Mouse (Mus musculus): ENCODE measurements around the gene Il22ra1.

Il22ra1 gene

DNA sequence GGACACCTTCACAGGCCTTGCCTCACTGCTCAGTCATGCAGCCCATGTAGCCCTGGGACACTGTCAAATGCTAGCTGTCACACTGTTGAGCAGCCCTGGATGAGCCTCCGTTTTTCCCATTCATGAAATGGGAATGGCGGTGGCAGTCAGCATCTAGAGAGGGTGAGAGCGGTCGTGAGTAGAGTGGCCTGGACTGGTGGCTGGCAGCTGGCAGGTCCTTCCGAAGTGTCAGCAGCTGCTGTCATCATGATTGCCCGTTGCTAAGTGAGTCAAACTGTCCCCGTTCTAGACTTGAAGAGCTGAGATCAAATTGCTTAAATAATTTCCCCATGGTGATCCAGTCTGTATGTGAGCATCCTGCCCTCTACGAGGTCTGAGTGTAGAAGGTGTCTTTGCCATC is 3.0 kb downstream of the Il22ra1 start:
- DNase-seq (ENCODE audit: low read depth in 2 of 2, low spot score in 2 of 2): no peak

DNA sequence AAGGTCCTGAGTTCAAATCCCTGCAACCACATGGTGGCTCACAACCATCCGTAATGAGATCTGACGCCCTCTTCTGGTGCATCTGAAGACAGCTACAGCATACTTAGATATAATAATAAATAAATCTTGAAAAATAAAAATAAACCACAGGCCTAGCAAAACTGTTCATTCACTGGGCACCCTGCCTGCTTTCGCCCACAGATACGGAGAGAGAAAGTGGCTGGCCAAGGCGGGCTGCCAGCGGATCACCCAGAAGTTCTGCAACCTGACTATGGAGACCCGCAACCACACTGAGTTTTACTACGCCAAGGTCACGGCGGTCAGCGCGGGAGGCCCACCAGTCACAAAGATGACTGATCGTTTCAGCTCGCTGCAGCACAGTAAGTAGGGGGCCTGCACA is 5.9 kb downstream of the Il22ra1 start:
- DNase-seq (ENCODE audit: low read depth in 2 of 2, low spot score in 2 of 2): no peak

DNA sequence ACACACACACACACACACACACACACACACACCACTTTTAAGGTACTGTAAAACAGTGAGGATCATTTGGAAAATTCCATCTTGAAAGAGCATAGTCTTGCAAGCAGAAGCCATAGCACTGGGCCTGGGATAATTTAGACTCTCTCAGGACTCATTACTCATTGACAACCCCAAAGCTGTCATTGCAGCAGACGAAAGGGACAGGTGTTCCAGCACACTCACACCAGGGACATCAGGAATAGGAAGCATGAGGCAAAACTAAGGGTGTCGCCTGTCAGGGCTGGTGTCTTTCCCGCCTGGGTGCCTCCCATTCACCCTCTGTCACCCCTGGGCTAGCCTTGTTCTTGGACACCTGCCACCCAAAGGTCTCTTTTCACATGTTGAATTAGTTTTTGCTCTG is 8.9 kb downstream of the Il22ra1 start:
- no peak for DNase-seq (ENCODE audit: low read depth in 2 of 2, low spot score in 2 of 2)

DNA sequence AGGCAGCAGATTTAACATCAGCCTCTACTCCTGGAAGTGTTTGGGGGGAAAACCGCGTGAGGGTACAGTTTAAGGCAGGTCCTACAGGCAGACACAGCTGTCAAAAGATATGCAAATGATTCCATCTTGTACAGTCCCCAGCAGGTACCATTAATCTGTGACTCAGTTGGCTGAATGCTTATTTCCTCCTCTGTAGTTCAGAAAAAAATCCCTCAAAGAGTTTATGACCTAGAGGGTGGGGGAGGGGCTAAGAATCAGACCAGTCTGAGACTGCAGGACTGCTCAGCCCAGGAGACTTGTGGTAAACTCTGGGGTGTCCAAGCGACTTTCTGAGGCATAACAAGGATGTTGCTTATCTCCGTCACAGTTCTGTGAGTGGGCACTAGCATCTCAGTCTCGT is 10.3 kb downstream of the Il22ra1 start:
- DNase-seq (ENCODE audit: low read depth in 2 of 2, low spot score in 2 of 2): no peak

DNA sequence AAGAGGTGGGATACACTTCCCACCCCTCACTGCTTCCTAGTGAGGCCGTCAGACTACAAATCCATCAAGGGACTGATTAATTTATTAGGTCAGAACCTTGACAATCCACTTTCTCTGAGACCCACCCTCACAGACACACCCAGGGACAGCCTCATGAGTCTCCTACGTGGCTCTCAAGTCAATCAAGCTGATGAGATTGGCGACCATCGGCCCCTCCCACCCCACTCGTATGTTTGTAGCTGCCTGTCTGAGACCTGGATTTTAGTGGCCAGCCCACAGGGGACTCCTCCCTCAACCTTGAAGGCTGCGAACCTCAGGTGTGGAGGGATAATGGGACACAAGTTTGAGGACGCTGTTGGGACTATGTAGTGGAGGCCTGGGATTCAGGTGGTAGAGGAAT is 11.2 kb downstream of the Il22ra1 start:
- no peak for DNase-seq (ENCODE audit: low read depth in 2 of 2, low spot score in 2 of 2)

DNA sequence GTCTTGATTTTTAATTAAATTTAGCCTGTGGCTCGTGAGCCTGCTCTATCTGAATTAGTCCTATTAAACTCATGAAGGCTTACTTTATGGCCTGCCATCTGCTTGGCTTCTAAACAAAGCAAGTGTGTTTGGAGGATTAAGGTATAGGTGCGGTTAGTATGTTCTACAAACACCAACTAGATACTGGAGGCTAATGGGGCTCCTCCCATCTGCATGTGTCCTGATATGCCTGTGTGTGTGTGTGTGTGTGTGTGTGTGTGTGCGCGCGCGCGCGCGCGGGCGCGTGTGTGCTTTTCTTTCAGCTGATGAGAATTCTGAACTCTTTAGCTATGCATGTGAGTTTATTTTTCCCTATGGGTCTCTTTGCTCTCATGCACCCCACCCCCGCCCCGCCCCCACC is 11.7 kb downstream of the Il22ra1 start:
- DNase-seq (ENCODE audit: low read depth in 2 of 2, low spot score in 2 of 2): no peak

DNA sequence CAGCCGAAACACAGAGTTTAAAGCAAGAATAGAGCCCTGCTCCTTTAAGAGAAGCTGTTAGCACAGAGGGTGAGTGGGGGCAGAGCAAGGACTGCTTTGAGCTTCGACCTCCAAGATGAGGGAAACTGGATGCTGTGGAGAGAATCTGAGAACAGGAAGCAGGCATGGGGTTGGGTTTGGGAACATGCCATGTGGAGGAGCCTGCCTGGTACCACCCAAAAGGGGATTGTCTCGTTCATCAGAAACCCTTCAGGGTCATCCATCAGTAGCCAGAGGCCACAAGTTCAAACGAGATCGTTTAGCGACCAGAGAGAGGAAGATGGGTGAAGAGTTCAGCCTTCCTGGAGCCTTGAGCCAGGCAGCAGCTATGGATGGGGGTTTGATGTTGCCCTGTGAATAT is 15.5 kb downstream of the Il22ra1 start:
- DNase-seq (ENCODE audit: low read depth in 2 of 2, low spot score in 2 of 2): no peak

DNA sequence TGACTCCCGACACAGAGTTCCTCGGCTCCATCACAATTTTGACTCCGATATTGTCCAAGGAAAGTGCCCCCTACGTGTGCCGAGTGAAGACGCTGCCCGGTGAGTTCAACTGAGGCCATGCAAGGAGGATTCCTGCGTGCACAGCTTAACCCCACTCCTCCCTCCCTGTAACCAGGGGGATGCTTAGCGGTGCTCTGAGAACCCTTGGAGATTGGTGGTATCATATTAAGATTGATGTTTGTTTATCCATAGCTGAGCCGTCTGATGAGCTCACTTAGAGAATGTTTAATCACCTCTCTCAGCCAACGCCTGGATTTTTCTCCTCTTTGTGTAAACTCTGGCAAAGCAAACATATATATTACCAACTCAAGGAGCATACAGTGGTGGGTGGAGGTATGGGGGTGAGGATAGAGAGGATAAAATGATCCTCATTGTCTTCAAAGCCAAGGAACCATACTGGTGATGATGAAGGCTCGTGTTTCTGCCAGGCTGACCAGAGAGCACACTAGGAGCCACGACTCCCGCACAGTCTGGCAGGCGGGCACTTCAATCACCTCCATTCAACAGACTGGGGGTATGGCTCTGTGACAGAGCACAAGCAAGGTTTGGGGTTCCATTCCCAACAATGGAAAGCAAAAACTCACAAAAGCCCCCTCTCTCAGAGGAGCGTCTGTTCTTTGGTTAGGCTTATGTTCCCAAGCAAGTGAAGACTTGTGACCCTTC is 16.9 kb downstream of the Il22ra1 start:
- no peak for DNase-seq (ENCODE audit: low read depth in 2 of 2, low spot score in 2 of 2)

DNA sequence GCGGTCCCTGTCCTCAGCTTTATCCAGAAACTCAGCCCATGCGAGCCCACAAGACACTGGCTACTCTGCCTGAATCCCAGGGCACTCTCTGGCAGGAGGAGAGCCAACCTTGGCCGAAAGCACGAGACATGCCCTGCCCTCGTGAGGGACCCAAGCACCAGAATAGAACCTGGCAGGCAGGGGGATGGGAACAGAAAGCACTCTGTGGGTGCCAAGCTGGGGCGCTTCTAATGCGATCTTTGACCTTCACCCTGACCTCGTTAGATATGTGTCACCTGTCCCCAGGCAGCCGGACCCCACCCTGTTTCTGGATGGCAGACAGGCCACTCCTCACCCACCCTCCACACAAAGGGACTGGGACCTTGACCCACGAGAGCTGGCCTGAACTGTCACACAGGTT is 17.6 kb downstream of the Il22ra1 start:
- DNase-seq (ENCODE audit: low read depth in 2 of 2, low spot score in 2 of 2): no peak

DNA sequence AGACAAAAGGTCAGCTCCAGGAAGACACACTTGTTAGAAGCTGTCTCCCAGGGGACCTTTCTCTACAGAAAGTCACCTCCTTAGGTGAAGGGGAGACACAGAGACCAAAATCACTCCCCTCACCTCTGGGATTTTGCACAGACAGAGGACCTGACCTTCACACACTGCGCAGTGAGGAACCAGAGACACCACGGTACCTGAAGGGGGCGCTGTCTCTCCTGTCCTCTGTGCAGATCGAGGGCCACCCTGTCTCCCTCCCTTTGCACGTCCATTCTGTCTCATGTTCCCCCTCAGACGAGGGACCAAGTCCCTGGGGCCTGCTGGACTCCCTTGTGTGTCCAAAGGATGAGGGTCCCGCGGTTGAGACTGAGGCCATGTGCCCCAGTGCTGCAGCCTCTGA is 22.9 kb downstream of the Il22ra1 start:
- no peak for DNase-seq (ENCODE audit: low read depth in 2 of 2, low spot score in 2 of 2)

DNA sequence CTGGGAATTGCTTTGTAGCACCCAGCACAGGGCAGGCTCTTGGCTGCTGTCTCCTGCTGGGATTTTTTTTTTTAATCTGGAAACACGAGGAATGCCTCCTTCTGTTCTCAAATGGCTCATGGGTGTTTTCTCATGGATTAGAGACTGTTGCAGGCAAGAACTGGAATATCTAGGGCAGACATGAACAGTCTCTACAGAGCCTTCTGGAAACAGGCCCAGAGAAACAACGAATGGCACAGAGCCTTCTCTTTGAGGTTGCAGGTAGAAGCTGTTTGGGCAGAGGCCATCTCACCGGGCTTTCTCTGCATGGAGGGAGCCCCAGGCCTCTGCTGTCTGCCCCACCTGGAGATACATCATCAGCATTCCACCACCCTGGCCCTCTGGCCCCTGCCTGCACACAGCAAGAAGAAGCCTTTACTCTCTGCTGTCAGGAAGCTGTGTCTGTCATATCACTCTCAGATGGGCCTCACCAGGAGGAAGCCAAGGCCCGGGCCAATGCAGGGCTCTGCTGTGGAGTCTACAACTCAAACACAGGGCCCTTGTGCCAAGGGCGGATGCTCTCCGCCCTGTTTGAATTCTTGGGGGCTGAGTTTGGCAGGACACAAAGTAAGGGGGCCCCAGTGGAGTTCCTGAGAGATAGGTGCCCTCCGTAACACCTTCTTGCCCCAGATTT is 24.3 kb downstream of the Il22ra1 start:
- no peak for DNase-seq (ENCODE audit: low read depth in 2 of 2, low spot score in 2 of 2)

DNA sequence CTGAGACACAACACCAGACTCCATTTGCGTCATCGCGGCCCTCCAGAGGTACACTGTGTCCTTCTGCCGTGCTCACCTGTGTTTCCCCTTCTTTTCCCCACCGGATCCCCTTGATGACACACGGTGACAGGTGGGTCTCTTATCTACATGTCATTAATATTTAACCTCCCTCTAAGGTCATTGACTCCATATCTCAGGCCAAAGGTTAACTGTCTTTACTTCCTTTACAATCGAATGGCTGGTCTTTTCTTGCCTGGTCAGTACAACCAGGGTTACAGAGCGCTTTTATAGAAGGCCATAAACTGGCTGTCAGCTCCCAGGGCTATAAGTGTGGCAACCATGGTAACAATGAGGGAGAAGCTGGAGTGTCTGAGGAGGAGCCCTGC is 24.8 kb downstream of the Il22ra1 start:
- no peak for DNase-seq (ENCODE audit: low read depth in 2 of 2, low spot score in 2 of 2)

DNA sequence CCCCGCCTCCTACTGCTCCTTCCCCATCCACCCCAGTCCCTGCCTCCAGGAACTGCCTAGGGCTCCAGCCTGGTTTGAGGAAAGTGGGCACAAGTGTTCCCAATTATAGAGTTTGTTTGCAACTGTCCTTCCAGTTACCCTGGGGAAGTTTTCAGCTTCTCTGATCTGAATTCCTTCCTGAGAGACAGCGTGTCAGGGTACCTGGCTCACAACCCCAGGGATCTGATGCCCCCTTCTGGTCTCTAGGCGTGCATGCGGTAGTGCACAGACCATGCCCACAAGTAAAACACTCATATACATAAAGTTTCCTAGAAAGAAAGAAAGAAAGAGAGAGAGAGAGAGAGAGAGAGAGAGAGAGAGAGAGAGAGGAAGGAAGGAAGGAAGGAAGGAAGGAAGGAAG is 30.4 kb downstream of the Il22ra1 start:
- no peak for DNase-seq (ENCODE audit: low read depth in 2 of 2, low spot score in 2 of 2)

DNA sequence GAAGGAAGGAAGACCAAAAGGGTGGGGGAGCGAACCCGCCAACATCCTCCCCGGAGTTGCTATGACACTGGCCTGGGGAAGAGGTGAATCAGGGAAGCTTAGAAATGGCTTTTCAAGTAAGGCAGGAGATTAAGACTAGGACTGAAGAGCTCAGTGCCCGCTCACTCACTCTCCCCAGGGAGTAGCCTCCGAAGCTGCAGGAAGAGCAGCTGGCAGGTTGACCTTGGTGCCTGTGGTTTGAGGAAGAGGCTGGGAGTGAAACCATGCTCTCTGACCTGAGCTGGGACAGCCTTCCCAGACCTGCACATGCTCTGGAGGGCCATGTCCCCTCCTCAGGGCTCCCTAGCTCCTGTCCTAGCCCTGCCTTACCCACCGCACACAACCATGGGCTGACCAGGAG is 30.9 kb downstream of the Il22ra1 start:
- no peak for DNase-seq (ENCODE audit: low read depth in 2 of 2, low spot score in 2 of 2)

DNA sequence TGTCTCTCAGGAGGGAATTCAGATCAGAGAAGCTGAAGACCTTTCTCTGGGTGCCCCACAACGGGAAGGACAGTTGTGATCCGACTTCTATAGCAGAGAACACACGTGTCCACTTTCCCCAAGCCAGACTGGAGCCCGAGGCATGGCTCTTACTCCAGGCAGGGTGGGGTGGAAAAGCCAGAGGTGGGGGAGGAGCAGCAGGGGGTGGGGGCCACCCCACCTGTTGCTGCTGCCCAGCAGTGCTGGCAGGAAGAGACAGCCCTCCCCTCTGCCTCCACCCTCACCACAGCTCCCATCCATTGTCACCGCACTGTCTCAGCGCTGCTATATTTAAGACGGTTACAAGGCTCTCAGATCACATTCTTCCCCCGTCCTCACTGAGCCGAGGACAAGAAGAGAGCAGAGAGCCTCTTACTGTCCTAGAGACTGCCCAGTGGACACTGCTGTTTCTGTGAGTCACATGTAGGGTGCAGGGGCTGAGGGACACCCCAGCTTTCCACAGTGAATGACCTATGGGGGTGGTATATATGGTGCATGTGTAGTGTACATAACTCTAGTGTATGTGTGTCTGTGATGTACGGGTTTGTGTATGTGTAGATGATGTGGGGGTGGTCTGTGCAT is 31.5 kb downstream of the Il22ra1 start, which contains the start of gene Myom3:
Gene Myom3 (plus strand): TSS at position 360 of the 621 bp plus-strand sequence.
- no peak for DNase-seq (ENCODE audit: low read depth in 2 of 2, low spot score in 2 of 2)

DNA sequence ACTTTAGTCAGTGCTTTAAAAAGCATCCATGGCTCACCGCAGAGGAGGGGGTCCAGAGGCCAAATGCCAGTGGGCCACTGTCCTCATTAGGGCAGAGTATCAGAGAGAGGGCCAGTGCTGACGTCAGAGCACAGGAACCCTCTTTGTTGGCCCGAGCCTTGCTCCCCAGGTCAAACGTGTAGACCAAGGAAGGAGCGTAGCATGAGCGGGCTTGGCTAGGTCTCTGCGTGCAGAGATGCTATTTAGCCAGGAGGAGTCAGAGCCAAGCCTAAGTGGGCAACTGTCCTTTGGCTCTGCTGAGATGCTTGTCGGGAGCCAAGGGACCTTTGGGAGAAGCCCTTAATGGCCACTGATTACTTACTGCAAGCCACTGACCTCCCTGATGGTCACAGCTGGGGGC is 33.1 kb downstream of the Il22ra1 start:
- DNase-seq (ENCODE audit: low read depth in 2 of 2, low spot score in 2 of 2): no peak

DNA sequence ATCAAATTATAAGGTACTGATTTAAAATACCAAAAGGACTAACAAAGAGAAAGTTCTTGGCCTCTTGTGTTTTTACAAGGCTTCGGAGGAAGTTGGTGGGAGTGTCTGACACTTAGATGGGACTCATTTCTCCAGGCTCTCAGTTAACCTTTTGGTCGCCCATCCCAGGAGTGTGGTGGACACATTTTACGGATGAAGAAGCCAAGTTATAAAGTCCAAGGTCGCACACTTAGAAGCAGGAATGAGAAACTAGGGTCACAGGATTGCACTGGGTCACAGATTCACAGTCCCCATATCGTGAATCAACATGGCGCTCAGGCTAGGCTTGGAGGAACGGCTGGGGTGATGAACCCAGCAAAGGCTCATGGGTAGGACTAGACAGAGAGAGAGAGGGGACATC is 33.6 kb downstream of the Il22ra1 start:
- DNase-seq (ENCODE audit: low read depth in 2 of 2, low spot score in 2 of 2): no peak

DNA sequence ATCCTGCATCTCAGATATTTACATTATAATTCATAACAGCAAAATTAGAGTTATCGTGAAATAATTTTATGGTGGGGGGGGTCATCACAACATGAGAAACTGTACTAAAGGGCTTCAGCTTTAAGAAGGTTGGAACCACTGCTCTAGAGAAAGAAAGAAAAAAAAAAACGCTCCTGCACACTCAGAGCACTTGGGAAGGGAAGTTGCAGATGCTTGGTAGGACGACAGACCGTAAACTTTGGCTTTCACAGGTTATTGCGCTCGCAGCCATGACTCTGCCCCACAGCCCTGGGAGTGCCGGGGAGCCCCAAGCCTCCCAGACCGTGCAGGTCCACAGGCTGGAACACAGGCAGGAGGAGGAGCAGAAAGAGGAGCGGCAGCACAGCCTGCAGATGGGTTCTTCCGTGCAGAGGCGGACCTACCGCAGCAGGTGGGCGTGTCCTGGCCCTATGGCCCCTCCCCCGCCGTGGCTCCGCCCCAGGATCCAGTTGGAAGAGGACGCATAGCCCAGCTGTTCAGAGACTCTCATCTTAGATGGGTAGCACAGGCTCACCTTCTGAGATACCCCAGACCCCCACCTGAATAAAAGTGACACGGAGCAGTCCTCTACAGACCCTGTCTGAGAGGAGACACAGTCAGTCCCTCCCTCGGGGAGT is 34.4 kb downstream of the Il22ra1 start:
- DNase-seq (ENCODE audit: low read depth in 2 of 2, low spot score in 2 of 2): peak in 1 of 2 experiments; percentile 41

DNA sequence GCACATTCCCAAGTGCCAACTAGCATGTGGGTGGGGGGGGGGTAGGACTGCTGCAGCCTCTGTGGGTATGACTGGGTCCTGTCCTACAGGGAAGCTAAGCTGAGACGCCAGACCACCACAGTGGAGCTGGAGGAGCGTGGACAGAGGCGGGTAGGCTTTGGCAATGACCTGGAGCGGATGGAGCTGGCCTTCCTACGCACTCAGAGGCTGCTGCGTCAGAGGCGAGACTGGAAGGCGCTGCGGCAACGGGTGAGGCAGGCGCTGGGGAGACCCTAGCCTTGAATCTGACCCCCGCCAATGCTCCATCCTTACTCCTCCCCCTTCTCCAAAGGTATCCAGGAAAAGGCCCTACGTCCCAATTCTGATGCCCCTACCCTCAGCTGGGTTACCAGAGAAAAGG is 36.7 kb downstream of the Il22ra1 start:
- DNase-seq (ENCODE audit: low read depth in 2 of 2, low spot score in 2 of 2): no peak

DNA sequence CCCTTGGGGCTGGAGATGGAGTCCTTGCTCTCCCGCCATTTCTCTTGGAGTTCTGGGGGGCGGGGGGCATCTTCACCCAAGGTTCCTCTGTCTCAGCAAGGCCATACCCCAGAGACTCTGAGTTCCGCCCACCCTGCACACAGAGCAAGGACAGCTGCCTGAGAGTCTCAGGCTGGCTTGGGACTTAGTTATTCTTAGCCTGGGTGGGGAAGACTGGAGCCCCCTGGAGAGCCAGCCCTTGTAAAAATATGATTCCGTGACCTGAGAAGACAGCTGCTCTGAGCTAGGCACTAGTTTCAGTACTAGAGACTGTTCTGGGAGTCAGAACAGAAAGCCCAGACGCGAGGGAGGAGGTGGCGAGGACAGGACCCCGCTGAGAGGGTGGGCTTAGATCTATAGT is 37.7 kb downstream of the Il22ra1 start:
- no peak for DNase-seq (ENCODE audit: low read depth in 2 of 2, low spot score in 2 of 2)

DNA sequence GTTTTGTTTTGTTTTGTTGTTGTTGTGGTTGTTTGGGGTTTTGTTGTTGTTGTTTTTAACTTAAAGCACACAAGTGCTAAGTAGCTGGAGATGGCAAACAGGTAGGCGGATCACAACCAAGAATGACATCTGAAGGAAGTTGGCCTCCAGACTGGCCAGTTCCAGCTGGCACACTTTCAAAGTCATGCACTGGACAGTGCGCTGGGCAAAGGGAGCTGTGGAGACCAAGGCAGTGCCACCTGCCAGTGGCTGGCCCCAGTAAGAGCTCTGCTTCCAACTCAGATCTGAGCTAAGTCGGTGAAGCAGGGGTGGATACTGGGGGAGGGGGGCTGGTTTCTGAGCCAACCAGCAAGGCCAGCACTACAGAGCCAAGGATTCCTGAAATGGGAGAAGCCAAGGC is 39.0 kb downstream of the Il22ra1 start:
- no peak for DNase-seq (ENCODE audit: low read depth in 2 of 2, low spot score in 2 of 2)

Measured in CD8-positive naive resting alpha-beta T cell, adult 2 months (primary cell).